28 mouse cellular contexts compared by ENCODE assay signal in genomic region chr15:30945863-30946262, GRCm38 (mm10).
"Had no signal": no experiment of that assay in that cellular context is flagged by ENCODE, and none has a peak within 500 bp of the region (broad histone marks: within the 10 kb centered on the region; RNA-seq: fewer than 3 reads in every experiment).

No protein-coding gene starts in this region.

- H3K36me3 ChIP-seq: heart, embryonic 13.5 days; heart, embryonic 15.5 days; hindbrain, embryonic 10.5 days; hindbrain, embryonic 12.5 days; hindbrain, embryonic 15.5 days; kidney, embryonic 15.5 days; limb, embryonic 13.5 days; limb, embryonic 15.5 days; liver, embryonic 12.5 days had no signal

- H3K4me2 ChIP-seq: heart, embryonic 11.5 days; heart, embryonic 13.5 days; heart, embryonic 15.5 days; hindbrain, embryonic 12.5 days; hindbrain, embryonic 15.5 days; kidney, embryonic 15.5 days; limb, embryonic 13.5 days; limb, embryonic 15.5 days; liver, embryonic 12.5 days had no signal

- H3K9ac ChIP-seq: heart, embryonic 13.5 days; heart, embryonic 15.5 days; hindbrain, embryonic 12.5 days; hindbrain, embryonic 15.5 days; kidney, embryonic 15.5 days; limb, embryonic 13.5 days; limb, embryonic 15.5 days; liver, embryonic 12.5 days; liver, embryonic 14.5 days had no signal

- H3K4me3 ChIP-seq: heart, adult 2 months; heart, embryonic 13.5 days; heart, embryonic 15.5 days; hindbrain, embryonic 10.5 days; hindbrain, embryonic 12.5 days; hindbrain, embryonic 15.5 days; kidney, embryonic 15.5 days; layer of hippocampus, adult 2 months; left cerebral cortex, adult 2 months; limb, embryonic 13.5 days; limb, embryonic 15.5 days; liver, embryonic 12.5 days had no signal

- H3K27me3 ChIP-seq: heart, embryonic 13.5 days; heart, embryonic 15.5 days; hindbrain, embryonic 12.5 days; hindbrain, embryonic 15.5 days; kidney, embryonic 15.5 days; limb, embryonic 13.5 days; limb, embryonic 15.5 days; liver, embryonic 12.5 days had no signal

- H3K4me1 ChIP-seq: hindbrain, embryonic 10.5 days; hindbrain, embryonic 12.5 days; hindbrain, embryonic 15.5 days; kidney, embryonic 15.5 days; limb, embryonic 13.5 days; limb, embryonic 15.5 days; liver, embryonic 12.5 days had no signal

- ATAC-seq: hindbrain, postnatal 0 days; intestine, embryonic 16.5 days; liver, embryonic 12.5 days had no signal

- DNase-seq: gastrocnemius, postnatal 14 days; gastrocnemius, postnatal 36 days; heart, adult 11 months; heart, adult 2 months; heart, postnatal 14 days; heart, postnatal 36 days; kidney, adult 11 months; kidney, adult 2 months; kidney, adult 9 months; kidney, postnatal 14 days; kidney, postnatal 4 days; left cerebral cortex, postnatal 4 days had no signal

- H3K9me3 ChIP-seq: heart, embryonic 13.5 days; heart, embryonic 15.5 days; hindbrain, embryonic 10.5 days; hindbrain, embryonic 12.5 days; hindbrain, embryonic 15.5 days; kidney, embryonic 15.5 days; limb, embryonic 13.5 days; limb, embryonic 15.5 days; liver, embryonic 12.5 days had no signal

- H3K27ac ChIP-seq: heart, adult 2 months; heart, embryonic 13.5 days; heart, embryonic 15.5 days; hindbrain, embryonic 10.5 days; hindbrain, embryonic 12.5 days; hindbrain, embryonic 15.5 days; hindbrain, postnatal 0 days; kidney, embryonic 15.5 days; kidney, postnatal 0 days; layer of hippocampus, adult 2 months; left cerebral cortex, adult 2 months; limb, embryonic 13.5 days; limb, embryonic 15.5 days; liver, embryonic 12.5 days; liver, embryonic 14.5 days had no signal
